Mouse (Mus musculus): ENCODE data around the gene Bloc1s1.

DNA sequence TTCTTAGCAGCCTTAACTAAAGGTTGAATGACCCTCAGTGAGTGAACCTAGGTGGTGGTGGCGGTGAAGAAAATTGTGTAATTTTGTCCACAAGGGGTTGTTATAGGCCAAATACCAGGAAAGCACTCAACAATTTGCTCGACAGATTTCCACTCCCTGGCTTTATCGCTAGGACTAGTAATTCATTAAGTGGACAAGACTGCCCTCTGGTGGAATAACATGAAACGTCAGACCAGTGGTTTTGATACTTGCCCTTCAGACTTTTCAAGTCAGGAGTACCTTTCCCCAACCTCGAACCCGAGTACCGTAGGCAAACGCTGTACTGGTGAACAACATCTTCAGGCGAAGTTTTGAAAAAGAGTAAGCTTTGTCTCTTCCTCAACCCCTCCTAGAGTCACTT lies 28.4 kb downstream of the Bloc1s1 start:
- TF ChIP-seq CTCF (conservative IDR thresholded peaks at IDR 0.05; ENCODE audit: low read length) = peak; percentile 62
- TF ChIP-seq POU5F1 (IDR thresholded peaks at IDR 0.05; ENCODE audit: borderline replicate concordance, low read length) = no peak
- no peak for TF ChIP-seq NANOG (IDR thresholded peaks at IDR 0.05; ENCODE audit: borderline replicate concordance, low read length)
